Mouse (Mus musculus) ES-E14 (cell line): Measurements from ENCODE around the gene Bcorl1. TPM values are rescaled to one million over a fixed set of nuclear protein-coding genes. Genes with fewer than 3 reads are reported as not detected.

Experiments
- DNase-seq: peaks from one replicate; pipeline ENCODE4 v3.0.0-alpha.2; 2013; ENCODE audit warnings: low read depth, low spot score
- H3K27ac ChIP-seq: 2 replicates; pipeline ENCODE4 v1.5.1; 2012; ENCODE audit warnings: low read depth, mild to moderate bottlenecking, low read length, moderate library complexity, mixed read lengths; ENCODE audit not compliant: poor library complexity, insufficient read depth, severe bottlenecking
- H3K36me3 ChIP-seq: 2 replicates; pipeline ENCODE4 v1.6.1; 2012; ENCODE audit warnings: mild to moderate bottlenecking, low read length, moderate library complexity, mixed read lengths; ENCODE audit not compliant: control insufficient read depth, poor library complexity, insufficient read depth, severe bottlenecking
- H3K4me1 ChIP-seq, 2 experiments: fragments of 150-350 bp in 1 of 2; sonication (generic) in 1 of 2; 2 replicates each; pipeline ENCODE4 v1.6.1; 2012; ENCODE audit warnings: low read length in 2 of 2, mild to moderate bottlenecking in 1 of 2, mixed read lengths in 1 of 2; ENCODE audit not compliant: control insufficient read depth in 2 of 2, insufficient read depth in 2 of 2, poor library complexity in 1 of 2
- H3K4me3 ChIP-seq, 2 experiments: fragments of 150-350 bp in 1 of 2; sonication (generic) in 1 of 2; 2 replicates each; pipeline ENCODE4 v1.5.1; 2012; ENCODE audit warnings: low read length in 2 of 2, low read depth in 1 of 2, mild to moderate bottlenecking in 1 of 2, mixed read lengths in 1 of 2; ENCODE audit not compliant: insufficient read depth in 1 of 2, poor library complexity in 1 of 2, severe bottlenecking in 1 of 2
- H3K9ac ChIP-seq: 2 replicates; pipeline ENCODE4 v1.6.1; 2012; ENCODE audit warnings: low read depth, mild to moderate bottlenecking, low read length, mixed read lengths; ENCODE audit not compliant: poor library complexity, insufficient read depth, severe bottlenecking
- H3K9me3 ChIP-seq: fragments of 150-350 bp; sonication (generic); 2 replicates; pipeline ENCODE4 v1.6.1; 2012; ENCODE audit warnings: low read depth, mild to moderate bottlenecking, low read length; ENCODE audit not compliant: control insufficient read depth, insufficient read depth
- CHD2 ChIP-seq: IDR thresholded peaks from 2 replicates; pipeline ENCODE4 v1.6.1; 2014; ENCODE audit warnings: mild to moderate bottlenecking, low read depth, low read length, inconsistent platforms
- HCFC1 ChIP-seq: IDR thresholded peaks from 2 replicates; pipeline ENCODE4 v1.6.1; 2012; ENCODE audit warnings: low read length, inconsistent platforms, borderline replicate concordance; ENCODE audit not compliant: insufficient read depth
- MAFK ChIP-seq: IDR thresholded peaks from 2 replicates; pipeline ENCODE4 v1.6.1; 2014; ENCODE audit warnings: mild to moderate bottlenecking, low read depth, low read length, inconsistent platforms; ENCODE audit not compliant: insufficient read depth
- ZC3H11A ChIP-seq: IDR thresholded peaks from 2 replicates; pipeline ENCODE4 v1.6.1; 2012; ENCODE audit warnings: low read depth, mild to moderate bottlenecking, inconsistent platforms, low read length, borderline replicate concordance
- ZNF384 ChIP-seq: IDR thresholded peaks from 2 replicates; pipeline ENCODE4 v1.6.1; 2012; ENCODE audit warnings: low read depth, low read length, inconsistent platforms
- in situ Hi-C, 2 experiments: fragments of 600-800 bp; cut with MboI; formaldehyde crosslinking; loops; one replicate each; pipeline ENCODE4 v1.15.1; 2025; ENCODE audit warnings: low sequenced_read_pairs in 2 of 2, inconsistent platforms in 1 of 2; ENCODE audit not compliant: unreplicated experiment in 2 of 2
- total RNA-seq: library from RNA; depleted of rRNA; stranded (reverse); fragments of 300-350 nt; gene quantifications from 2 replicates; pipeline ENCODE4 v1.2.3, GENCODE M21; 2012

Gene Bcorl1
- total RNA-seq, 1 experiment, result 2.7 TPM

DNA sequence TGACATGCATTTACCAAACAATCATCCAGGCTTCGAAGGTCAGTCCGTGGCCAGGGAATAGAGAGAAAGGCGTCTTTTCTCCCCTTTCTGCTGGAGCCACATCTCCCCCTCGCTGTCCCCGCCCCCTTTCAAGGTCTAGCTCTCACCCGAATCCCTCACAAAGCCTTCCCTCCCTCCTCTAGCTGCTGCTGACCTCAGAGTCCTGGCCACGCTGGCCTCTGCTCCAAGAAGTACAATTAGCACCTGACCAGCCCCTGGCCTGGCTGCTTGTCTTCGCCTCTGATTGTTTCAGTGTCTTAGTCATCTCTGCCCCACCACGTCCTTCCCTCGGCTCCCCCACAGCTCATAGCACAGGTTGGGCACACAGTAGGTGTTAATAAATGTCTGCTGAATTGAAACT, 108.5 kb downstream of the Bcorl1 start:
- H3K9ac ChIP-seq, result no peak overlapping the region
- H3K9me3 ChIP-seq, result no peaks in the 10 kb centered on the region
- TF ChIP-seq CHD2, result no peak
- no peak for TF ChIP-seq HCFC1
- TF ChIP-seq ZC3H11A, result no peak
- TF ChIP-seq MAFK, result no peak
- H3K27ac ChIP-seq, result no peak overlapping the region
- DNase-seq, result no peak
- no peak overlapping the region for H3K4me3 ChIP-seq
- peaks cover 0 to 6% of the 10 kb centered on the region in 2 experiments; a peak in 1 of 4 replicates for H3K4me1 ChIP-seq
- no peaks in the 10 kb centered on the region for H3K36me3 ChIP-seq
- in situ Hi-C loops, result no loop called here

- TF ChIP-seq CHD2 (no peak), ZNF384 (no peak), MAFK (no peak), ZC3H11A (no peak), HCFC1 (no peak)
- Histone ChIP-seq H3K9ac (0 out of 2 replicates have a peak overlapping the region, but pooled peaks have one; percentile 74), H3K27ac (no peak overlapping the region), H3K4me3 (peak overlapping the region; percentile 62 to 81; a peak in 2 of 4 replicates), H3K36me3 (no peaks in the 10 kb centered on the region), H3K4me1 (peaks cover 0 to 6% of the 10 kb centered on the region in 2 experiments; a peak in 1 of 4 replicates), H3K9me3 (no peaks in the 10 kb centered on the region)
- no peak for DNase-seq
- in situ Hi-C loops, result no loop called here
Measured at GRCm38 (mm10) chrX:48452231-48452890, 111.2 kb downstream of the Bcorl1 start.

DNA sequence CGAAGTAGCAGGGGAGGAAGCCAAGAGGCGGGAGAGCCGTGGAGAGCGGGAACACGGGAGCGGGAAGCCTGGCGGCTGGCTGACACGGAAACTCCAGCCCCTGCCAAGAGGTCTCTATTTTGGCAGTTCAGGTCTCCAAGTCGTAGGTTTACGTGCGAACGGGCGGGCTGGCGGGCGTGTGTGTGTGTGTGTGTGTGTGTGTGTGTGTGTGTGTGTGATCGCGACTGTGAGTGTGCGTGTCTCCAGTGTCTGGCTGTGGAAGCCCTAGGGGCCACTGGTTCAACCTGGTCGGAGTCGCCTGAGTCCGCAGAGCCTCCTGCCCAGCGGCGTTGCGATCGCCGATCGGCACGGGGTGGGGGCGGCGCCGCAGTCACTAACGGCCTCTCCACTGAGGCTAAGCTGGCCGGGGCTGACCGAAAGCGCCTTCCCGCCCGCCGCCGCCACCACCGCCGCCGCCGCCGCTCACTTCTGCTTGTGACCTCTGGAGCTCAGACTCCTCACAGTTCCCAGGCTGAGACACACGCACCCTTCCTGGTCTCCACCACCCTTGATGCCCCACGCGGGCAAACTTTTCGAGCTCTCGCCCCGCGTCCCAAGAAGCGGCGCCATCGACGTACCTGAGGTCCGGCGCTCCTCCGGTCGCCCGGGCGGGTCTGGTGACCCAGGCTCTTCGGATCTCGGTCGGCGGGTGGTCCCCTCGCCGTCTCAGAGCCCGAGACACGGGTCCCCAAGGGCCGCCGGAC, 111.9 kb downstream of the Bcorl1 start:
- H3K4me3 ChIP-seq, result peak overlapping the region; percentile 62 to 81
- no peak overlapping the region for H3K27ac ChIP-seq
- no peaks in the 10 kb centered on the region for H3K36me3 ChIP-seq
- peak overlapping the region; percentile 74 for H3K9ac ChIP-seq
- in situ Hi-C loops, result no loop called here
- DNase-seq, result no peak
- TF ChIP-seq MAFK, result no peak
- TF ChIP-seq ZNF384, result no peak
- TF ChIP-seq ZC3H11A, result no peak
- TF ChIP-seq HCFC1, result no peak
- no peak for TF ChIP-seq CHD2
- H3K9me3 ChIP-seq, result no peaks in the 10 kb centered on the region
- H3K4me1 ChIP-seq, result peaks cover 0 to 6% of the 10 kb centered on the region in 2 experiments; a peak in 1 of 4 replicates

DNA sequence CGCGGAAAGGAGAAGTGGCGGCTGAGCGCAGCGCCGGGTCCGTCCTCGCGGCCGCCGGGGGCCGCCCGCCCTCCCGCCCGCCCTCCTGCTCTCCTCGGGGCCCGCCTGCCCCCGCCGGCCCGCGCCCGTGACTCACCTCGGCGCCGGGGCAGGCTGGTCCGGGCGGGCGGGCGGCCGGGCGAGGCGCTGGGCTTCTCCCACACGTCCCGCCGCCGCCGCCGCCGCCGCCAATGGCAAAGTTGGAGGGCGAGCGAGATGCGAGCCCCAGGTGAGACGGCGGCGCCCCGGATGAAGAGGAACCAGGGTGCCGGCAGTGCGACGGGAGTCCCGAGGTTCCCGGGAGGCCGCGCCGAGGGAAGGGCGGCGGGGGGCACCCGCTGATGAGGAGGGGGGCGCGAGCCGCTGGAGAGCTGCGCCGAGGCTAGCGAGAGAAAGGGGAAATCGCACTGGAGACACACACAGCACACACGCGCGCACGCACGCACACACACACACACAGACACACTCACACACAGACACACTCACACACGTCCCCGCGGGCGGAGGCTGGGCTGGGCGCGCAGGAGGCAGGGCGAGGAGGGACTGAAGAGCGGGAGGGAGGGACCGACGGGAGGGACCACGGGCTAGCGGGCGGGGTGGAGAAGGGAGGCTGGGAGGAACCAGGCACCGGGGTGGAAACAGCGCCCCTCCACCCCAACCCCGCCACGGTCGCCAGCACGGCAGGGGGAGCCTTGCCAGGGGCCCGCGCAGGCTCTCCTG, 112.8 kb downstream of the Bcorl1 start:
- Histone ChIP-seq H3K36me3 (no peaks in the 10 kb centered on the region), H3K4me3 (peak overlapping the region; percentile 72 to 81), H3K27ac (no peak overlapping the region), H3K9me3 (no peaks in the 10 kb centered on the region), H3K9ac (peak overlapping the region; percentile 74), H3K4me1 (peaks cover 0 to 6% of the 10 kb centered on the region in 2 experiments; a peak in 1 of 4 replicates)
- no peak for DNase-seq
- in situ Hi-C loops, result no loop called here
- TF ChIP-seq MAFK, result no peak
- no peak for TF ChIP-seq CHD2
- no peak for TF ChIP-seq HCFC1
- TF ChIP-seq ZC3H11A, result no peak
- TF ChIP-seq ZNF384, result no peak
